Comparison of ENCODE assay signal across 12 mouse cellular contexts in genomic region chr5:99190941-99191800, GRCm38 (mm10).
DNase-seq lines count a peak whose midpoint lies in the region; ATAC-seq lines count a peak whose summit lies in the region.
"Had no signal": no experiment of that assay in that cellular context is flagged by ENCODE, and none has a peak within 500 bp of the region (broad histone marks: within the 10 kb centered on the region; RNA-seq: fewer than 3 reads in every experiment).

No protein-coding gene starts in this region.

- no peak overlapping the region for H3K9ac ChIP-seq in heart, embryonic 16.5 days (ENCODE audit: low read length)
- no peak overlapping the region for H3K9ac ChIP-seq in liver, embryonic 12.5 days
- H3K9ac ChIP-seq: neural tube, embryonic 12.5 days had no signal

- no peak for ATAC-seq in heart, embryonic 16.5 days (replicated peaks; ENCODE audit: extremely low read depth, insufficient read depth, low FRiP score)
- no peak for ATAC-seq in liver, embryonic 12.5 days
- no peak for ATAC-seq in activated CD4-positive, CD25-positive, alpha-beta regulatory T cell, adult 4 months
- ATAC-seq: CD4-positive, CD25-positive, alpha-beta regulatory T cell, adult 4 months had no signal

- H3K9me3 ChIP-seq in heart, embryonic 16.5 days (replicated peaks; ENCODE audit: control insufficient read depth, low read length), result no peaks in the 10 kb centered on the region
- no peaks in the 10 kb centered on the region for H3K9me3 ChIP-seq in liver, embryonic 12.5 days (replicated peaks)
- H3K9me3 ChIP-seq: neural tube, embryonic 12.5 days had no signal

- no peaks in the 10 kb centered on the region for H3K27me3 ChIP-seq in heart, embryonic 16.5 days (ENCODE audit: control insufficient read depth, insufficient read depth, low read length)
- no peaks in the 10 kb centered on the region for H3K27me3 ChIP-seq in liver, embryonic 12.5 days (replicated peaks)
- H3K27me3 ChIP-seq: neural tube, embryonic 12.5 days had no signal

- 47% methylated on average over 26 of the region's 26 CpGs for WGBS in heart, embryonic 16.5 days
- WGBS in liver, embryonic 12.5 days (ENCODE audit: insufficient replicate concordance), result 66% methylated on average over 26 of the region's 26 CpGs

- no peak for DNase-seq in heart, postnatal 4 days
- DNase-seq in embryo, embryonic 10.5 days (ENCODE audit: low spot score), result peak; percentile 60
- DNase-seq in forelimb bud, embryonic 11.5 days (ENCODE audit: low read depth, low spot score), result peak; percentile 60
- DNase-seq in lung, postnatal 25 days (ENCODE audit: low spot score), result peak; percentile 12
- DNase-seq in layer of hippocampus, postnatal 36 days, result no peak
- DNase-seq: cerebellum, postnatal 25 days; thymus, postnatal 36 days had no signal

- H3K27ac ChIP-seq in heart, embryonic 16.5 days (ENCODE audit: low read length), result no peak overlapping the region
- no peak overlapping the region for H3K27ac ChIP-seq in liver, embryonic 12.5 days
- H3K27ac ChIP-seq: neural tube, embryonic 12.5 days had no signal

- no peak overlapping the region for H3K4me3 ChIP-seq in heart, embryonic 16.5 days (ENCODE audit: low read length)
- H3K4me3 ChIP-seq in liver, embryonic 12.5 days, result no peak overlapping the region
- H3K4me3 ChIP-seq: neural tube, embryonic 12.5 days had no signal

- peak overlapping the region; percentile 23; the same call in 1 of the 2 replicates for H3K4me2 ChIP-seq in heart, embryonic 16.5 days (ENCODE audit: low read depth, low read length)
- H3K4me2 ChIP-seq in liver, embryonic 12.5 days, result no peak overlapping the region
- H3K4me2 ChIP-seq: neural tube, embryonic 12.5 days had no signal

- no peaks in the 10 kb centered on the region for H3K36me3 ChIP-seq in heart, embryonic 16.5 days (ENCODE audit: control insufficient read depth, insufficient read depth)
- H3K36me3 ChIP-seq in liver, embryonic 12.5 days, result no peaks in the 10 kb centered on the region
- H3K36me3 ChIP-seq: neural tube, embryonic 12.5 days had no signal

- peaks cover 5% of the 10 kb centered on the region for H3K4me1 ChIP-seq in heart, embryonic 16.5 days (ENCODE audit: control insufficient read depth, insufficient read depth, low read length)
- no peaks in the 10 kb centered on the region for H3K4me1 ChIP-seq in liver, embryonic 12.5 days

Comparison
In these comparisons a context has a peak if more than half of its experiments do, and no peak if none do; other contexts are left out.
1. DNase-seq: peak in embryo, embryonic 10.5 days (single experiment), forelimb bud, embryonic 11.5 days (single experiment) and lung, postnatal 25 days (single experiment); none in heart, postnatal 4 days (single experiment) and layer of hippocampus, postnatal 36 days (0 of 2).